ENCODE assay signal across 16 mouse cellular contexts in the genomic region with DNA sequence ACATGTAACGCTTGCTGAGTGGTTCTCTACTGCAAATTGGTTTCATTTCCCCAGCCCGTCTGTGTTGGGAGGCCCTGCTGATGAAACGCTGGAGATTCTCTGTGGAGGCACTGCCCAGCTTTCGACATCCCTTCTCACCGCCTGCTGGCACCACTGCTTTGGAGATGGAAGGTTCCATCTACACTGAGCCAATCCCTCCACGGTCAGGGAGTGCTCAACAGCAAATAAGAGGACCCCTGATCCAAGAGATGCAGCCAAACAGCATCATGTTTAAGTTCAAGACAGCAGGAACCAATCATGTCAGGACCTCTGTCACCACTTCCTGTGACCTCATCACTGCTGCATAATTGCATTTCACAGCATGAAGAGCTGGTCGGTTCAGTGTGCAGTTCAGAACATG.
A peak's percentile ranks its signal among the peaks of the same experiment; 100 is the strongest.
DNase-seq lines count a peak whose midpoint lies in the region; ATAC-seq and TF ChIP-seq lines count a peak whose summit lies in the region.
"Had no signal": no experiment of that assay in that cellular context is flagged by ENCODE, and none has a peak within 500 bp of the region (broad histone marks: within the 10 kb centered on the region; RNA-seq: fewer than 3 reads in every experiment).

No protein-coding gene starts in this region.

- 53% methylated on average over 7 of the region's 7 CpGs for WGBS in heart, embryonic 13.5 days
- WGBS in heart, adult 2 months: 62% methylated on average over 7 of the region's 7 CpGs
- 53% methylated on average over 7 of the region's 7 CpGs for WGBS in lung, embryonic 14.5 days
- 60% methylated on average over 7 of the region's 7 CpGs for whole genome bisulfite sequencing in embryonic facial prominence, embryonic 10.5 days
- 50% methylated on average over 7 of the region's 7 CpGs for WGBS in olfactory bulb, adult 2 months
- 72% methylated on average over 7 of the region's 7 CpGs for WGBS in forebrain, postnatal 0 days

- no peak for DNase-seq in heart, adult 2 months
- DNase-seq in lung, embryonic 14.5 days: peak; percentile 44
- no peak for DNase-seq in lung, postnatal 10 days
- peak; percentile 32 for DNase-seq in embryonic facial prominence, embryonic 10.5 days (ENCODE audit: low spot score)
- no peak for DNase-seq in right cerebral cortex, adult 18-20 months
- DNase-seq in forebrain, postnatal 0 days: no peak
- DNase-seq: adrenal gland, postnatal 36 days; cerebellum, adult 9-10 months; gastrocnemius, adult 2 months; heart, postnatal 14 days; right cerebral cortex, postnatal 14 days had no signal

- TF ChIP-seq POLR2A in heart, adult 2 months (IDR thresholded peaks at IDR 0.05; ENCODE audit: insufficient read depth, low read depth, low read length): no peak
- no peak for TF ChIP-seq POLR2A in olfactory bulb, adult 2 months (IDR thresholded peaks at IDR 0.05; ENCODE audit: insufficient read depth, low read depth, low read length)

- H3K9me3 ChIP-seq in heart, embryonic 13.5 days: no peaks in the 10 kb centered on the region
- H3K9me3 ChIP-seq in lung, embryonic 14.5 days (ENCODE audit: low read depth, low read length): no peaks in the 10 kb centered on the region
- H3K9me3 ChIP-seq in embryonic facial prominence, embryonic 10.5 days: no peaks in the 10 kb centered on the region
- H3K9me3 ChIP-seq in forebrain, postnatal 0 days (ENCODE audit: low read length): no peaks in the 10 kb centered on the region
- H3K9me3 ChIP-seq: midbrain, embryonic 10.5 days; neural tube, embryonic 12.5 days had no signal

- intact Hi-C loops in heart, adult 2 months (cut with DNase I): no loop called here

- ATAC-seq in heart, embryonic 13.5 days (ENCODE audit: extremely low read depth, insufficient number of reproducible peaks, low FRiP score, low TSS enrichment): no peak
- ATAC-seq in lung, embryonic 14.5 days (ENCODE audit: insufficient read depth): no peak
- no peak for ATAC-seq in forebrain, postnatal 0 days

- 0 out of 2 replicates have a peak, but pooled peaks cover 4% of the 10 kb centered on the region for H3K36me3 ChIP-seq in heart, embryonic 13.5 days
- no peaks in the 10 kb centered on the region for H3K36me3 ChIP-seq in heart, adult 2 months (ENCODE audit: control insufficient read depth, insufficient read depth, low read length)
- no peaks in the 10 kb centered on the region for H3K36me3 ChIP-seq in lung, embryonic 14.5 days (ENCODE audit: insufficient read depth)
- H3K36me3 ChIP-seq in embryonic facial prominence, embryonic 10.5 days (replicated peaks): no peaks in the 10 kb centered on the region
- H3K36me3 ChIP-seq in forebrain, postnatal 0 days (ENCODE audit: insufficient read depth): no peaks in the 10 kb centered on the region
- H3K36me3 ChIP-seq: midbrain, embryonic 10.5 days; neural tube, embryonic 12.5 days had no signal

- no peaks in the 10 kb centered on the region for H3K27me3 ChIP-seq in heart, embryonic 13.5 days (replicated peaks)
- H3K27me3 ChIP-seq in heart, adult 2 months (ENCODE audit: control insufficient read depth, insufficient read depth, low read length): no peaks in the 10 kb centered on the region
- H3K27me3 ChIP-seq in lung, embryonic 14.5 days (ENCODE audit: insufficient read depth, low read length): no peaks in the 10 kb centered on the region
- H3K27me3 ChIP-seq in embryonic facial prominence, embryonic 10.5 days (replicated peaks; ENCODE audit: low read depth, poor library complexity, severe bottlenecking): no peaks in the 10 kb centered on the region
- H3K27me3 ChIP-seq in forebrain, postnatal 0 days (ENCODE audit: insufficient read depth, low read length): no peaks in the 10 kb centered on the region
- H3K27me3 ChIP-seq: neural tube, embryonic 12.5 days had no signal

- no peak overlapping the region for H3K27ac ChIP-seq in heart, embryonic 13.5 days (replicated peaks)
- no peak overlapping the region for H3K27ac ChIP-seq in heart, adult 2 months
- no peak overlapping the region for H3K27ac ChIP-seq in lung, embryonic 14.5 days (ENCODE audit: low read depth)
- peak overlapping the region; percentile 21; the same call in 1 of the 2 replicates for H3K27ac ChIP-seq in embryonic facial prominence, embryonic 10.5 days (replicated peaks)
- H3K27ac ChIP-seq in olfactory bulb, adult 2 months (ENCODE audit: insufficient read depth, low read depth, low read length): peak overlapping the region; percentile 36
- no peak overlapping the region for H3K27ac ChIP-seq in forebrain, postnatal 0 days (ENCODE audit: low read depth, low read length)
- H3K27ac ChIP-seq: gastrocnemius, adult 2 months; liver, embryonic 14.5 days; midbrain, embryonic 10.5 days; neural tube, embryonic 12.5 days had no signal

- H3K9ac ChIP-seq in heart, embryonic 13.5 days: no peak overlapping the region
- H3K9ac ChIP-seq in heart, adult 2 months (ENCODE audit: low read depth, low read length): no peak overlapping the region
- H3K9ac ChIP-seq in lung, embryonic 14.5 days: no peak overlapping the region
- no peak overlapping the region for H3K9ac ChIP-seq in forebrain, postnatal 0 days
- H3K9ac ChIP-seq: liver, embryonic 14.5 days; neural tube, embryonic 12.5 days had no signal

- H3K4me3 ChIP-seq in heart, embryonic 13.5 days: no peak overlapping the region
- H3K4me3 ChIP-seq in heart, adult 2 months: no peak overlapping the region
- H3K4me3 ChIP-seq in lung, embryonic 14.5 days (ENCODE audit: low read depth, low read length): no peak overlapping the region
- no peak overlapping the region for H3K4me3 ChIP-seq in embryonic facial prominence, embryonic 10.5 days
- H3K4me3 ChIP-seq in olfactory bulb, adult 2 months (ENCODE audit: insufficient read depth, low read depth, low read length): no peak overlapping the region
- H3K4me3 ChIP-seq in forebrain, postnatal 0 days (ENCODE audit: low read depth, low read length): no peak overlapping the region
- H3K4me3 ChIP-seq: gastrocnemius, adult 2 months; midbrain, embryonic 10.5 days; neural tube, embryonic 12.5 days had no signal

- H3K4me2 ChIP-seq in heart, embryonic 13.5 days: peak overlapping the region; percentile 10
- no peak overlapping the region for H3K4me2 ChIP-seq in lung, embryonic 14.5 days
- no peak overlapping the region for H3K4me2 ChIP-seq in forebrain, postnatal 0 days (ENCODE audit: low read depth)
- H3K4me2 ChIP-seq: neural tube, embryonic 12.5 days had no signal

- H3K79me2 ChIP-seq in heart, adult 2 months (replicated peaks; ENCODE audit: control insufficient read depth, insufficient read depth, low read length): no peaks in the 10 kb centered on the region

- TF ChIP-seq EP300 in heart, adult 2 months (IDR thresholded peaks at IDR 0.05; ENCODE audit: insufficient read depth, low read depth, low read length): no peak

- TF ChIP-seq CTCF in heart, adult 2 months (IDR thresholded peaks at IDR 0.05): no peak
- TF ChIP-seq CTCF in lung, embryonic 14.5 days (IDR thresholded peaks at IDR 0.05; ENCODE audit: low read depth): no peak
- no peak for TF ChIP-seq CTCF in olfactory bulb, adult 2 months (IDR thresholded peaks at IDR 0.05; ENCODE audit: insufficient read depth, low read depth, low read length)
- TF ChIP-seq CTCF in forebrain, postnatal 0 days (IDR thresholded peaks at IDR 0.05; ENCODE audit: low read depth): no peak

- H3K4me1 ChIP-seq in heart, embryonic 13.5 days: peaks cover 38% of the 10 kb centered on the region
- no peaks in the 10 kb centered on the region for H3K4me1 ChIP-seq in heart, adult 2 months (ENCODE audit: control insufficient read depth, insufficient read depth, low read length)
- H3K4me1 ChIP-seq in lung, embryonic 14.5 days (ENCODE audit: insufficient read depth): peaks cover 11% of the 10 kb centered on the region
- peaks cover 15% of the 10 kb centered on the region for H3K4me1 ChIP-seq in embryonic facial prominence, embryonic 10.5 days
- peaks cover 12% of the 10 kb centered on the region for H3K4me1 ChIP-seq in olfactory bulb, adult 2 months (ENCODE audit: control insufficient read depth, insufficient read depth, low read length)
- 0 out of 2 replicates have a peak, but pooled peaks cover 3% of the 10 kb centered on the region for H3K4me1 ChIP-seq in forebrain, postnatal 0 days (ENCODE audit: insufficient read depth)

Comparison
In these comparisons a context has a peak if more than half of its experiments do, and no peak if none do; other contexts are left out.
1. DNase-seq: peak in lung, embryonic 14.5 days (single experiment) and embryonic facial prominence, embryonic 10.5 days (single experiment); none in heart, adult 2 months (0 of 2), lung, postnatal 10 days (single experiment), right cerebral cortex, adult 18-20 months (single experiment) and forebrain, postnatal 0 days (single experiment).
2. H3K27ac ChIP-seq: peak in embryonic facial prominence, embryonic 10.5 days (single experiment) and olfactory bulb, adult 2 months (single experiment); none in heart, embryonic 13.5 days (single experiment), heart, adult 2 months (single experiment), lung, embryonic 14.5 days (single experiment) and forebrain, postnatal 0 days (single experiment).